ENCODE assay signal across 28 mouse cellular contexts in the genomic region with DNA sequence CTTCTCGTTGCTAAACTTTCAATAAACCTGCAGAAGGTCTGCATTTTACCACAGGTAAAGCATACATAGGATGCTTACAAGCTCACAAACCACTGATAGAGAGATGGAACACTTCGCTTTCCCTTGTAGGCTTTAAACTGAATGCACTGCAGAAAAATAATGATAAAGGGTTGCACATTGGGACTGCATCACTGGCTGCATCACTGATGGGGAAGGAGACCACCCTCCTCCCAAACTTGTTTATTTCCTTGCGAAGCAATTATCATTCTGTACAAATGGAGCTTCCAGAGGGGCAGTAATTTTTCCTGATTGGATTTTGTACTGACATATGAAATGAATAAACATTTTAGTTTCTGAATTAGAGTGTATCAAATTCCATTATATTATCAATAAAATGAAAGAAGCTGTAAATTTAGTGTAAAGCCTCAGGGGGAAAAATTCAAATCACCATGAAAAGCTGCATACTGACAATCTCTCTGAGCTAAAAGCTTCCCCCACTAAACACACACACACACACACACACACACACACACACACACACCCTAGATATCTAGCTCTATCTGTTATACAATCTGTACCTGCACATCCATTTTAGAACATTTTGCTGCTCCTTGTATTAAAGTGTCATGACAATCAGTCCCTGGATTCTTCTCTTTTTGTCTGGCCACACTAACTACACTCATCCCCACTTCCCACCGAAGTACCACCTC.
DNase-seq lines count a peak whose midpoint lies in the region; ATAC-seq and TF ChIP-seq lines count a peak whose summit lies in the region.
"Had no signal": no experiment of that assay in that cellular context is flagged by ENCODE, and none has a peak within 500 bp of the region (broad histone marks: within the 10 kb centered on the region; RNA-seq: fewer than 3 reads in every experiment).

No protein-coding gene starts in this region.

- H3K9me3 ChIP-seq in hindbrain, embryonic 13.5 days, result no peaks in the 10 kb centered on the region
- no peaks in the 10 kb centered on the region for H3K9me3 ChIP-seq in hindbrain, embryonic 12.5 days (replicated peaks)
- no peaks in the 10 kb centered on the region for H3K9me3 ChIP-seq in hindbrain, embryonic 15.5 days
- H3K9me3 ChIP-seq in hindbrain, postnatal 0 days (ENCODE audit: low read length), result no peaks in the 10 kb centered on the region
- H3K9me3 ChIP-seq in neural tube, embryonic 14.5 days (ENCODE audit: control insufficient read depth, low read length), result no peaks in the 10 kb centered on the region
- H3K9me3 ChIP-seq: embryonic facial prominence, embryonic 13.5 days; embryonic facial prominence, embryonic 15.5 days; forebrain, embryonic 10.5 days; forebrain, embryonic 12.5 days; G1E had no signal

- DNase-seq in hindbrain, postnatal 0 days (ENCODE audit: low spot score), result no peak
- no peak for DNase-seq in cerebellum, postnatal 10 days
- DNase-seq: adrenal gland, adult 8-10 months; adrenal gland, postnatal 14 days; adrenal gland, postnatal 36 days; B cell, adult 2 months; cerebellum, adult 11-12 months; cerebellum, adult 2 months; cerebellum, adult 9-10 months; cerebellum, postnatal 14 days; cerebellum, postnatal 36 days; embryo, embryonic 11 days had no signal

- H3K27me3 ChIP-seq in hindbrain, embryonic 13.5 days, result no peaks in the 10 kb centered on the region
- no peaks in the 10 kb centered on the region for H3K27me3 ChIP-seq in hindbrain, embryonic 12.5 days
- H3K27me3 ChIP-seq in hindbrain, embryonic 15.5 days, result no peaks in the 10 kb centered on the region
- no peaks in the 10 kb centered on the region for H3K27me3 ChIP-seq in hindbrain, postnatal 0 days (ENCODE audit: insufficient read depth, low read length)
- no peaks in the 10 kb centered on the region for H3K27me3 ChIP-seq in neural tube, embryonic 14.5 days (ENCODE audit: control insufficient read depth, insufficient read depth, low read length)
- H3K27me3 ChIP-seq: CH12.LX; embryonic facial prominence, embryonic 13.5 days; embryonic facial prominence, embryonic 15.5 days; forebrain, embryonic 12.5 days; Patski had no signal

- 91% methylated on average over 4 of the region's 4 CpGs for WGBS in hindbrain, embryonic 13.5 days
- WGBS in hindbrain, embryonic 12.5 days, result 93% methylated on average over 4 of the region's 4 CpGs
- WGBS in hindbrain, embryonic 15.5 days, result 87% methylated on average over 4 of the region's 4 CpGs
- 85% methylated on average over 4 of the region's 4 CpGs for WGBS in hindbrain, postnatal 0 days
- 71% methylated on average over 4 of the region's 4 CpGs for WGBS in neural tube, embryonic 14.5 days
- WGBS in olfactory bulb, adult 2 months, result 91% methylated on average over 4 of the region's 4 CpGs

- peak; percentile 32; the same call in 1 of the 2 replicates for ATAC-seq in hindbrain, embryonic 13.5 days (ENCODE audit: low FRiP score)
- no peak for ATAC-seq in hindbrain, embryonic 12.5 days (ENCODE audit: low FRiP score)
- 0 out of 2 replicates have a peak, but pooled peaks have one; percentile 45 for ATAC-seq in hindbrain, embryonic 15.5 days (ENCODE audit: low FRiP score, low read depth)
- no peak for ATAC-seq in hindbrain, postnatal 0 days
- ATAC-seq in neural tube, embryonic 14.5 days (ENCODE audit: low read depth), result peak; percentile 74; the same call in 1 of the 2 replicates
- ATAC-seq: activated CD4-positive, CD25-positive, alpha-beta regulatory T cell, adult 4 months; CD4-positive, CD25-positive, alpha-beta regulatory T cell, adult 4 months; forebrain, embryonic 14.5 days; Patski had no signal

- no peak overlapping the region for H3K9ac ChIP-seq in hindbrain, embryonic 13.5 days
- no peak overlapping the region for H3K9ac ChIP-seq in hindbrain, embryonic 12.5 days
- H3K9ac ChIP-seq in hindbrain, embryonic 15.5 days, result no peak overlapping the region
- H3K9ac ChIP-seq in hindbrain, postnatal 0 days (replicated peaks; ENCODE audit: low read length), result no peak overlapping the region
- no peak overlapping the region for H3K9ac ChIP-seq in neural tube, embryonic 14.5 days (replicated peaks; ENCODE audit: low read depth, low read length)
- H3K9ac ChIP-seq: embryonic facial prominence, embryonic 13.5 days; embryonic facial prominence, embryonic 15.5 days; forebrain, embryonic 12.5 days had no signal

- no peak for TF ChIP-seq CTCF in hindbrain, postnatal 0 days (IDR thresholded peaks at IDR 0.05; ENCODE audit: low read depth)
- TF ChIP-seq CTCF in olfactory bulb, adult 2 months (IDR thresholded peaks at IDR 0.05; ENCODE audit: insufficient read depth, low read depth, low read length), result no peak

- no peak overlapping the region for H3K4me3 ChIP-seq in hindbrain, embryonic 13.5 days
- no peak overlapping the region for H3K4me3 ChIP-seq in hindbrain, embryonic 12.5 days
- H3K4me3 ChIP-seq in hindbrain, embryonic 15.5 days, result no peak overlapping the region
- H3K4me3 ChIP-seq in hindbrain, postnatal 0 days (ENCODE audit: low read length), result no peak overlapping the region
- H3K4me3 ChIP-seq in neural tube, embryonic 14.5 days (ENCODE audit: low read depth, low read length), result no peak overlapping the region
- H3K4me3 ChIP-seq in olfactory bulb, adult 2 months (ENCODE audit: insufficient read depth, low read depth, low read length), result no peak overlapping the region
- H3K4me3 ChIP-seq: embryonic facial prominence, embryonic 13.5 days; embryonic facial prominence, embryonic 15.5 days; erythroblast, embryonic 14.5 days; forebrain, embryonic 10.5 days; forebrain, embryonic 12.5 days had no signal

- no peak overlapping the region for H3K27ac ChIP-seq in hindbrain, embryonic 13.5 days
- H3K27ac ChIP-seq in hindbrain, embryonic 12.5 days, result no peak overlapping the region
- no peak overlapping the region for H3K27ac ChIP-seq in hindbrain, embryonic 15.5 days (replicated peaks)
- H3K27ac ChIP-seq in hindbrain, postnatal 0 days, result no peak overlapping the region
- H3K27ac ChIP-seq in neural tube, embryonic 14.5 days (ENCODE audit: low read depth, low read length), result no peak overlapping the region
- H3K27ac ChIP-seq in olfactory bulb, adult 2 months (ENCODE audit: insufficient read depth, low read depth, low read length), result 0 out of 2 replicates have a peak overlapping the region, but pooled peaks have one; percentile 45
- H3K27ac ChIP-seq: embryonic facial prominence, embryonic 13.5 days; embryonic facial prominence, embryonic 15.5 days; forebrain, embryonic 10.5 days; forebrain, embryonic 12.5 days had no signal

- no peak for TF ChIP-seq POLR2A in olfactory bulb, adult 2 months (IDR thresholded peaks at IDR 0.05; ENCODE audit: insufficient read depth, low read depth, low read length)

- H3K36me3 ChIP-seq in hindbrain, embryonic 13.5 days, result no peaks in the 10 kb centered on the region
- H3K36me3 ChIP-seq in hindbrain, embryonic 12.5 days, result no peaks in the 10 kb centered on the region
- H3K36me3 ChIP-seq in hindbrain, embryonic 15.5 days, result no peaks in the 10 kb centered on the region
- no peaks in the 10 kb centered on the region for H3K36me3 ChIP-seq in hindbrain, postnatal 0 days (ENCODE audit: insufficient read depth, low read length)
- H3K36me3 ChIP-seq in neural tube, embryonic 14.5 days (ENCODE audit: control insufficient read depth, insufficient read depth, low read length), result no peaks in the 10 kb centered on the region
- H3K36me3 ChIP-seq: embryonic facial prominence, embryonic 13.5 days; embryonic facial prominence, embryonic 15.5 days; forebrain, embryonic 10.5 days; forebrain, embryonic 12.5 days; G1E had no signal

- H3K4me1 ChIP-seq in hindbrain, embryonic 13.5 days (replicated peaks), result 0 out of 2 replicates have a peak, but pooled peaks cover 3% of the 10 kb centered on the region
- H3K4me1 ChIP-seq in hindbrain, embryonic 12.5 days, result 0 out of 2 replicates have a peak, but pooled peaks cover 2% of the 10 kb centered on the region
- no peaks in the 10 kb centered on the region for H3K4me1 ChIP-seq in hindbrain, embryonic 15.5 days (replicated peaks)
- no peaks in the 10 kb centered on the region for H3K4me1 ChIP-seq in hindbrain, postnatal 0 days (ENCODE audit: insufficient read depth, low read length)
- no peaks in the 10 kb centered on the region for H3K4me1 ChIP-seq in neural tube, embryonic 14.5 days (ENCODE audit: control insufficient read depth, insufficient read depth, low read length)
- peaks cover 9% of the 10 kb centered on the region for H3K4me1 ChIP-seq in olfactory bulb, adult 2 months (ENCODE audit: control insufficient read depth, insufficient read depth, low read length)
- H3K4me1 ChIP-seq: embryonic facial prominence, embryonic 15.5 days; forebrain, embryonic 10.5 days; forebrain, embryonic 12.5 days had no signal

- H3K4me2 ChIP-seq in hindbrain, embryonic 13.5 days, result no peak overlapping the region
- no peak overlapping the region for H3K4me2 ChIP-seq in hindbrain, embryonic 12.5 days (replicated peaks)
- no peak overlapping the region for H3K4me2 ChIP-seq in hindbrain, embryonic 15.5 days
- no peak overlapping the region for H3K4me2 ChIP-seq in hindbrain, postnatal 0 days (ENCODE audit: low read depth, low read length)
- no peak overlapping the region for H3K4me2 ChIP-seq in neural tube, embryonic 14.5 days (ENCODE audit: low read depth, low read length)
- H3K4me2 ChIP-seq: embryonic facial prominence, embryonic 13.5 days; embryonic facial prominence, embryonic 15.5 days; forebrain, embryonic 12.5 days had no signal

Comparison
In these comparisons a context has a peak if more than half of its experiments do, and no peak if none do; other contexts are left out.
1. ATAC-seq: peak in hindbrain, embryonic 13.5 days (single experiment), hindbrain, embryonic 15.5 days (single experiment) and neural tube, embryonic 14.5 days (single experiment); none in hindbrain, embryonic 12.5 days (single experiment) and hindbrain, postnatal 0 days (single experiment).